Mouse (Mus musculus) midbrain, embryonic 10.5 days (tissue): Measurements from ENCODE around the gene Lhfpl3. TPM values are rescaled to one million over a fixed set of nuclear protein-coding genes. Genes with fewer than 3 reads are reported as not detected.

Experiments
- DNase-seq: peaks from one replicate; pipeline ENCODE4 v3.0.0-alpha.2; 2017; ENCODE audit warnings: low spot score
- H3K27ac ChIP-seq: fragments of 300-500 bp; sonication (generic); replicated peaks from 2 replicates; pipeline ENCODE4 v1.5.1; 2016; ENCODE audit warnings: mild to moderate bottlenecking
- H3K27me3 ChIP-seq: fragments of 300-500 bp; sonication (generic); 2 replicates; pipeline ENCODE4 v1.6.1; 2016; ENCODE audit warnings: low read depth, mild to moderate bottlenecking; ENCODE audit not compliant: poor library complexity, severe bottlenecking
- H3K36me3 ChIP-seq: fragments of 300-500 bp; sonication (generic); 2 replicates; pipeline ENCODE4 v1.6.1; 2016; ENCODE audit warnings: mild to moderate bottlenecking, moderate library complexity
- H3K4me1 ChIP-seq: fragments of 300-500 bp; sonication (generic); 2 replicates; pipeline ENCODE4 v1.6.1; 2016
- H3K4me3 ChIP-seq: fragments of 300-500 bp; sonication (generic); 2 replicates; pipeline ENCODE4 v1.5.1; 2016; ENCODE audit warnings: mild to moderate bottlenecking, moderate library complexity
- H3K9me3 ChIP-seq: fragments of 300-500 bp; sonication (generic); replicated peaks from 2 replicates; pipeline ENCODE4 v1.6.1; 2016; ENCODE audit warnings: mild to moderate bottlenecking
- WGBS: fragments of 180-500 bp; shearing (Covaris S2); methylation state at CpG from one replicate; pipeline ENCODE4 v1.1.7; 2016; 5-methylcytosine and 5-hydroxymethylcytosine counted together
- polyA plus RNA-seq: library from polyadenylated mRNA; unstranded; fragments of >200 nt; fragmentation: Nextera tagmentation; extraction: Ambion mirVana; gene quantifications from 2 replicates; pipeline ENCODE4 v1.2.1, GENCODE M21; 2016

Gene Lhfpl3
- polyA plus RNA-seq, 1 experiment from 2014 or later = 0.30 TPM

GRCm38 (mm10) chr5:22861399-22861798, 115.5 kb downstream of the Lhfpl3 start:
- H3K27ac ChIP-seq = no peak overlapping the region
- no peak overlapping the region for H3K4me3 ChIP-seq
- 48% methylated on average over 1 of the region's 1 CpGs for WGBS
- no peaks in the 10 kb centered on the region for H3K9me3 ChIP-seq
- no peaks in the 10 kb centered on the region for H3K27me3 ChIP-seq
- H3K4me1 ChIP-seq = no peaks in the 10 kb centered on the region
- H3K36me3 ChIP-seq = no peaks in the 10 kb centered on the region
- peak; percentile 17 for DNase-seq

DNA sequence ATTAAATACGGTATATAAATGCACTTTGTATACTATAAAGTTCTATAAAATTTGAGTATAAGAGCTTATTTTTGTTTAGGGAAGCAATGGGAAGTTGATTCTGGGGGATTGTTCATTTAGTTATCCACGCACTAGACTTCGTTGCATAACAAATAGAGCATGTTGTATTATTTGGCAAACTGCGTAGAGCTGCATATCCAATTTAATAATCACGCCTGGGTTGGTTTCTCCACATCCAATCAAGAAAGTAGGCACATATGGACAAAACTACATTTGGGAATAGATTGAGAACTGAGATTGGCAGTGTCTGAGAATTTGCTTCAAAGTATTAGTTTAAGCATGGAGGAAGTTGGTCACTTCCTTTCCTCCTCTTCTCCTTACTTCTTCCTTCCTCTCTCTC, 123.2 kb downstream of the Lhfpl3 start:
- DNase-seq = no peak
- Histone ChIP-seq H3K9me3 (no peaks in the 10 kb centered on the region), H3K4me3 (no peak overlapping the region), H3K36me3 (no peaks in the 10 kb centered on the region), H3K4me1 (no peaks in the 10 kb centered on the region), H3K27ac (no peak overlapping the region), H3K27me3 (no peaks in the 10 kb centered on the region)
- WGBS = 93% methylated on average over 5 of the region's 5 CpGs

DNA sequence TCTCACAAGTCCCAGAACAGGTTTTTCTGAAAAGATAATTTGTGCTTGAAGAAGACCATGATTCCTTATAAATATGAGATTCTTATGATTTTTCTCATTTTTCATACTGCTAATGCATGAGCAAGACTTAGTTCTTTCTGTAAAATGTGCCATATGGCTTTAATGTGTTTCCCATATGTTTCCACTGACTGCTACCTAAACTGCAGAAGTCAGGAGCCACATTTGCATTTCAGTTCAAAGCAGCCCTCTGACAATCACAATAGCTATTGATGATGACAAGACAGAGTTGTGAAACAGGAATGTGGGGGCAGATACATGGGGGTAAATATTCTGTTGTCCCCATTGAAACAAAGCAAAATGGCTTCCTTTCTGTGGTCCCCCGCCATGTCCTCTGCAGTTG, 126.6 kb downstream of the Lhfpl3 start:
- H3K9me3 ChIP-seq = no peaks in the 10 kb centered on the region
- 64% methylated on average over 1 of the region's 1 CpGs for WGBS
- no peak overlapping the region for H3K27ac ChIP-seq
- H3K4me1 ChIP-seq = no peaks in the 10 kb centered on the region
- no peak for DNase-seq
- H3K4me3 ChIP-seq = no peak overlapping the region
- H3K27me3 ChIP-seq = no peaks in the 10 kb centered on the region
- H3K36me3 ChIP-seq = no peaks in the 10 kb centered on the region

DNA sequence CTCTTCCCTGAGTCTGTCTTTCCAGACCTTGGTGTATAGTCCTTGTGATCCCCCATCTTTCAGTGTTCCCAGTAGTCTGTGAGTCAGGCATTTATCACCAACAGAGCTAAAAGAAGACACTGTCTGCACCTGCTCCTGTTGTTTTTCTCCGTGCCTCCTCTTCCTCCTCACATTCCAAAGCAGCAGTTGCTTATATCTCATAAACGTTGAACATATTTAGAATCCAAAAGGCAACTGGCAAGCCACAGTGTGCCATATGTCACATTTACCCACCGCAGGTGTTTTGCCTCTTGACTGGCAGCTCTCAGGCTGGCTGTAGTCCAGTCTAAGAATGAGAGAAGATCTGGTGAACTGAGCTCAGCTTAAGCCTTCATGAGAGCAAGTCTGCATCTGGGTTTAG, 142.5 kb downstream of the Lhfpl3 start:
- WGBS = 89% methylated on average over 3 of the region's 3 CpGs
- DNase-seq = no peak

GRCm38 (mm10) chr5:22889481-22889880, 143.6 kb downstream of the Lhfpl3 start:
- WGBS = 93% methylated on average over 4 of the region's 4 CpGs
- DNase-seq = no peak
- no peaks in the 10 kb centered on the region for H3K27me3 ChIP-seq

More for the DNA sequence above, 142.5 kb downstream of the Lhfpl3 start:
- Histone ChIP-seq H3K36me3 (no peaks in the 10 kb centered on the region), H3K4me1 (no peaks in the 10 kb centered on the region), H3K4me3 (no peak overlapping the region), H3K27me3 (no peaks in the 10 kb centered on the region), H3K9me3 (no peaks in the 10 kb centered on the region), H3K27ac (no peak overlapping the region)

DNA sequence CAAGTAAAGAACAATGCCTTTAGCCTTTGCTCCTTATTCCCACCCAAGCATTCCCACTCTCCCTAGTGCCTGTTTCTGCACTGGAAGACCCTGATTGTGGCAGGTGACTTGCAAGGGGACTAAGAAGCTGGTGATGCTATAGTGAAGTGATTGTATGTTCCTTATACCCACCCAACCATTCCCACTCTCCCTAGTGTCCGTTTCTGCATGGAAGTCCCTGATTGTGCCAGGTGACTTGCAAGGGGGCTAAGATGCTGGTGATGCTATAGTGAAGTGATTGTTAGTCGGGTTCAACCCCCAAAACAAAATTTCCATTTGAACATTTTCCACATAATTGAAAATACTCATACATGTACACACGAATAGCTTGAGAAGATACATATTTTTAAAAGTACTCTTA, 151.4 kb downstream of the Lhfpl3 start:
- peaks cover 4% of the 10 kb centered on the region for H3K4me1 ChIP-seq
- no peak for DNase-seq
- no peaks in the 10 kb centered on the region for H3K9me3 ChIP-seq
- no peak overlapping the region for H3K27ac ChIP-seq
- no peaks in the 10 kb centered on the region for H3K36me3 ChIP-seq
- H3K4me3 ChIP-seq = no peak overlapping the region
- WGBS = 88% methylated on average over 3 of the region's 3 CpGs
- H3K27me3 ChIP-seq = no peaks in the 10 kb centered on the region

More at GRCm38 (mm10) chr5:22889481-22889880, 143.6 kb downstream of the Lhfpl3 start:
- Histone ChIP-seq H3K4me3 (no peak overlapping the region), H3K4me1 (no peaks in the 10 kb centered on the region), H3K9me3 (no peaks in the 10 kb centered on the region), H3K36me3 (no peaks in the 10 kb centered on the region), H3K27ac (no peak overlapping the region)

DNA sequence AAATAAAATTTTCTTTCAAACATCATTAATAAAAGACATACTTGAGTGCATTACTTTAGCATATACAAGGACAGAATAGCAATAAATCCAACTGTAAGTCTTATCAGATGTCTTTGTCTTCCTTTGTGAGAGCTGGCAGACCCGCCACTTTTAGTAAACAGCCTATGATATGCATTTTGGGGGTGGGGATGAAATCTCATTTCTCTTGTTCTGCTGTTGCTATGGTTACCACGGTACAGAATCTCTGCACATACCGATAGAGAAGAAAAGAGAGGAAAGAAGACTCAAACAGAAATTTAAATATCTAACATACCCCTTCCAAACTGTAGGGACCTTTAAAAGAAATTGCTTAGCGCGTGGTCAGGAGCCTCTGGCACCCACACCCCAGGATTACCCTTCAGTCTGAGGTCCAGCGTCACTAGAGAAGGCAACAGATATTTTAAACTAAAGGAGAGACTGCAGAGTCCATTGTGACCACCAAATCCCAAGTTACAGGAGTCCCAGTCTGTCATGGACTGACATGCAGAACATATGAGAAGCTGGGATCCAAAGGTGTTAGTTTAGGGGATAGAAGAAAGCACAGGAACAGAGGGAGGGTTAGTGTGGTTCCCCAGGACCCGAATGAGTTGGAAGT, 151.9 kb downstream of the Lhfpl3 start:
- no peak overlapping the region for H3K27ac ChIP-seq
- no peak overlapping the region for H3K4me3 ChIP-seq
- peaks cover 4% of the 10 kb centered on the region for H3K4me1 ChIP-seq
- DNase-seq = no peak
- H3K36me3 ChIP-seq = no peaks in the 10 kb centered on the region
- no peaks in the 10 kb centered on the region for H3K9me3 ChIP-seq
- no peaks in the 10 kb centered on the region for H3K27me3 ChIP-seq
- 72% methylated on average over 7 of the region's 7 CpGs for WGBS

- no peaks in the 10 kb centered on the region for H3K9me3 ChIP-seq
- WGBS = 82% methylated on average over 2 of the region's 2 CpGs
- H3K4me3 ChIP-seq = no peak overlapping the region
- H3K27me3 ChIP-seq = no peaks in the 10 kb centered on the region
- DNase-seq = no peak
- H3K4me1 ChIP-seq = peaks cover 4% of the 10 kb centered on the region
- no peaks in the 10 kb centered on the region for H3K36me3 ChIP-seq
- H3K27ac ChIP-seq = no peak overlapping the region
These were observed 152.7 kb downstream of the Lhfpl3 start for GRCm38 (mm10) chr5:22898593-22898992.

GRCm38 (mm10) chr5:22899913-22900312, 154.1 kb downstream of the Lhfpl3 start:
- Histone ChIP-seq H3K4me3 (no peak overlapping the region), H3K27me3 (no peaks in the 10 kb centered on the region), H3K27ac (no peak overlapping the region), H3K9me3 (no peaks in the 10 kb centered on the region), H3K4me1 (peaks cover 4% of the 10 kb centered on the region), H3K36me3 (no peaks in the 10 kb centered on the region)
- DNase-seq = no peak

DNA sequence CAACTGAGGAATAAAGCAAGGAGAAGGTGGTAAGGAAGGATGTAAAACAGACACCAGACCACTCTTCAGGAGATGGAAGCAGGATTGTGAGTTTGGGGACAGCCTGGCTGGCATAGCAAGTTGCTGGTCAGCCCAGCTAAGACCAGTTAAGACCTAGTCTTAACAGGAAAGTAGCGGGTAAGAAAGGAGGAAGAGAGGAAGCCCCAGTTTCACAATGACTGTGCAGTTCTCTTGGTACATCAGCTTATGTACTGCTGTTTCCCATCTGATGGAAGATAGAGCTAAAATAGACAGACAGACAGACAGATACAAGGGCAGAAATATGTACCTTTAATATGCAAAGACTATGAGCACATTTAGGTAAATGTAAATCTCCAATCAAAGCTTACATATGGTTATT, 171.3 kb downstream of the Lhfpl3 start:
- WGBS = 71% methylated on average over 1 of the region's 1 CpGs
- H3K27ac ChIP-seq = no peak overlapping the region
- H3K9me3 ChIP-seq = no peaks in the 10 kb centered on the region
- no peak for DNase-seq
- no peaks in the 10 kb centered on the region for H3K4me1 ChIP-seq
- no peak overlapping the region for H3K4me3 ChIP-seq
- no peaks in the 10 kb centered on the region for H3K36me3 ChIP-seq
- no peaks in the 10 kb centered on the region for H3K27me3 ChIP-seq

GRCm38 (mm10) chr5:22926171-22926570, 180.3 kb downstream of the Lhfpl3 start:
- Histone ChIP-seq H3K27ac (no peak overlapping the region), H3K27me3 (no peaks in the 10 kb centered on the region), H3K4me3 (no peak overlapping the region), H3K36me3 (no peaks in the 10 kb centered on the region), H3K9me3 (no peaks in the 10 kb centered on the region), H3K4me1 (no peaks in the 10 kb centered on the region)
- no peak for DNase-seq

GRCm38 (mm10) chr5:22928746-22929145, 182.9 kb downstream of the Lhfpl3 start:
- Histone ChIP-seq H3K27ac (no peak overlapping the region), H3K27me3 (no peaks in the 10 kb centered on the region), H3K4me3 (no peak overlapping the region), H3K4me1 (no peaks in the 10 kb centered on the region), H3K9me3 (no peaks in the 10 kb centered on the region), H3K36me3 (no peaks in the 10 kb centered on the region)
- DNase-seq = no peak
- 72% methylated on average over 2 of the region's 2 CpGs for WGBS

- Histone ChIP-seq H3K27me3 (no peaks in the 10 kb centered on the region), H3K4me3 (no peak overlapping the region), H3K4me1 (no peaks in the 10 kb centered on the region), H3K9me3 (no peaks in the 10 kb centered on the region), H3K36me3 (no peaks in the 10 kb centered on the region), H3K27ac (no peak overlapping the region)
- 61% methylated on average over 5 of the region's 5 CpGs for WGBS
- no peak for DNase-seq
These were observed 197.4 kb downstream of the Lhfpl3 start for GRCm38 (mm10) chr5:22943306-22943705.

DNA sequence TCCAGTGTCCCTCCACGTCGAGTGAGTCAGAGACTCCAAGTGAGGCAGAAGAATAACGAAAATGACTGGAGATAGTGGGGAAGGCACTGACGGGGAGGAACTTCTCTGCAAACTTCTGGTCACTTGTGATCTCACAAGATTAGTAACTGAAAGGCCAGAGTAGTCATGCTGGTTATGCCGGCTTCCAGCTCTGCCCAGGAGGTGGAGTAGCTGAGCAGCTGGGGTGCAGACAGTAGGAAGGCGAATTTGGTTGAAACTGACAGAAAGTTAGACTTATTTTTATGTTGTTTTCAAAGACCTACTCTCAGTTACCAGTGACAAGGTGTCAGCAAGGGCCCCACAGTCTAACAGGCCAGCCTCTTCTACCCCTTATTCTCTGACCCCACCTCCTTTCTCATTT, 217.4 kb downstream of the Lhfpl3 start:
- no peaks in the 10 kb centered on the region for H3K36me3 ChIP-seq
- DNase-seq = no peak
- no peak overlapping the region for H3K27ac ChIP-seq
- no peak overlapping the region for H3K4me3 ChIP-seq
- H3K4me1 ChIP-seq = no peaks in the 10 kb centered on the region
- 66% methylated on average over 6 of the region's 6 CpGs for WGBS
- H3K27me3 ChIP-seq = no peaks in the 10 kb centered on the region
- no peaks in the 10 kb centered on the region for H3K9me3 ChIP-seq
